Mouse (Mus musculus) lung, postnatal 0 days (tissue): ENCODE measurements around the gene Nlrp1a.

Source experiments
- CTCF ChIP-seq: IDR thresholded peaks from 2 replicates; pipeline ENCODE4 v1.5.1; 2016; ENCODE audit warnings: antibody characterized with exemption, mild to moderate bottlenecking
- EP300 ChIP-seq: IDR thresholded peaks from 2 replicates; pipeline ENCODE4 v1.6.1; 2016; ENCODE audit warnings: antibody characterized with exemption, mild to moderate bottlenecking, control low read depth

DNA sequence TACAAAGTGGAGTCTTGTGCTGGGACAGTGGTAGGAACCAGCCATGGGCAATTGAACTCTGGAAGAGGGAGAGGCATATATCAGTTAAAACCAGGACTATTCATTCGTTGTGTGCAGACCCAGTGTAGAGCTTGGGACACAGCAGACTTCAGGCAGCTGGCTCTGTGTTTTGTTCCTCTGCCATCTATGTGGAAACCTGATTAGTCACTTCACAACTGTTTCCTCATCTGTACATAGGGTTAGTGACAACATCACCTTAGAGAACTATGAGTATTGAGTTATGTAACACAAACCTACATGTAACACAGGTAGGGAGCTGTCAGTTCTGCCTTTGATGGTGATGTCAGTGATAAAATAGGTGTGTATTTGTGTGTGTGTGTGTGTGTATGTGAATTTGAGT is 19.6 kb upstream of the Nlrp1a start:
- TF ChIP-seq CTCF (no peak), EP300 (no peak)
